In the genomic region with DNA sequence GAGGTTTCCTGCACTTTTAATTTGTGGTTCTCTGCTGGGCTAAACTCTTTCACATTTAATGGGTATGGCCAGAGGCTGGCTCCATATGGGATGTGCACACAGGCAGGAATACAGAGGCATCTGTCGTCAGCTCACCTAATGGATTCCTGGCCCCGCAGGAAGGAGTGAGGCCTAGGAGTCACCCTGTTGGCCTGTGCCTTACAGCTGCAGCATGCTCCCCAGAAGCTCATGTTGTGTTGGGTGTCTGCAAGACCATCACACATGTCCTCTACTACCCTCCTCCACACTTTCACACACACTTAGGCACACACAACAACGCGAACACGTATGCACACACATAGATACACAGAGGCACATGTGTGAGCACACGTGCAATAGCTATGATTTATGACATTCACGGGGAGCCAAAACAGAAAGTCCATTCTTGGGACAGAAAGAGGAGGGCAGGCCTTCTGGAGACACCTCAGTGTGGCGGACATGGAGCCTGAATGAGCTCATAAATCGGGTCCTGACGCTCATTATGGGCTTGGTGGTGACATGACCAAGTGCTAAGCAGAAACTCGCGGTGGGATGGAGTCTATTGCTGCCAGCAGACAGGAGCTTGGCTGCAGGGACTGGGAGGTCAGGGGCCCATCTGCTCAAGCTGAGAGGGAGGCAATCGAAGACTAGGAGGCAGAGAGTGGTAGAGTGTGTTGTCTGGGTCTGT, we compare ENCODE assay signal across 33 mouse cellular contexts. TPM values are rescaled to one million over a fixed set of nuclear protein-coding genes. Genes with fewer than 3 reads are reported as not detected.
A peak's percentile ranks its signal among the peaks of the same experiment; 100 is the strongest.
DNase-seq lines count a peak whose midpoint lies in the region; ATAC-seq and TF ChIP-seq lines count a peak whose summit lies in the region.
"Had no signal": no experiment of that assay in that cellular context is flagged by ENCODE, and none has a peak within 500 bp of the region (broad histone marks: within the 10 kb centered on the region; RNA-seq: fewer than 3 reads in every experiment).

No protein-coding gene starts in this region.

- ATAC-seq in heart, embryonic 12.5 days (ENCODE audit: insufficient number of reproducible peaks, low FRiP score): no peak
- no peak for ATAC-seq in heart, embryonic 11.5 days (replicated peaks; ENCODE audit: insufficient number of reproducible peaks, low FRiP score, low TSS enrichment)
- ATAC-seq in limb, embryonic 12.5 days (ENCODE audit: insufficient number of reproducible peaks, insufficient read depth, low FRiP score, low TSS enrichment, low read depth): peak; percentile 60; the same call in 1 of the 2 replicates
- ATAC-seq in erythroblast, adult 5-6 weeks (replicated peaks; ENCODE audit: low FRiP score, poor library complexity, severe bottlenecking): no peak
- ATAC-seq: inflammation-experienced regulatory T-cells, adult 6 months; midbrain, embryonic 16.5 days had no signal

- H3K36me3 ChIP-seq in heart, embryonic 12.5 days: no peaks in the 10 kb centered on the region
- no peaks in the 10 kb centered on the region for H3K36me3 ChIP-seq in heart, embryonic 11.5 days (ENCODE audit: control insufficient read depth, insufficient read depth, low read length)
- H3K36me3 ChIP-seq in embryonic facial prominence, embryonic 10.5 days (replicated peaks): peaks cover 8% of the 10 kb centered on the region
- peaks cover 8% of the 10 kb centered on the region; the same call in 1 of the 2 replicates for H3K36me3 ChIP-seq in limb, embryonic 12.5 days
- H3K36me3 ChIP-seq: hindbrain, embryonic 12.5 days had no signal

- DNase-seq in brain, embryonic 14.5 days (ENCODE audit: low read depth): peak; percentile 37
- DNase-seq in embryonic facial prominence, embryonic 10.5 days (ENCODE audit: low spot score): no peak
- no peak for DNase-seq in gastrocnemius, postnatal 4 days (ENCODE audit: low spot score in 2 of 2)
- no peak for DNase-seq in adipocyte (ENCODE audit: low spot score)
- DNase-seq: adrenal gland, adult 8-10 months; B cell, adult 2 months; cerebellum, adult 8-10 months; gastrocnemius, adult 2 months; heart, postnatal 10 days; kidney, adult 18-20 months; left cerebral cortex, postnatal 4 days; lung, embryonic 14.5 days had no signal

- no peak overlapping the region for H3K4me3 ChIP-seq in heart, embryonic 12.5 days
- H3K4me3 ChIP-seq in heart, embryonic 11.5 days (ENCODE audit: low read depth, low read length): no peak overlapping the region
- H3K4me3 ChIP-seq in embryonic facial prominence, embryonic 10.5 days: no peak overlapping the region
- no peak overlapping the region for H3K4me3 ChIP-seq in limb, embryonic 12.5 days (replicated peaks)
- H3K4me3 ChIP-seq: gastrocnemius, adult 2 months; hindbrain, embryonic 12.5 days; megakaryocyte, embryonic 14.5 days; myocyte had no signal

- H3K27me3 ChIP-seq in heart, embryonic 12.5 days (replicated peaks): peaks cover 25% of the 10 kb centered on the region
- H3K27me3 ChIP-seq in heart, embryonic 11.5 days (ENCODE audit: control insufficient read depth, insufficient read depth, low read length): peaks cover 8% of the 10 kb centered on the region
- H3K27me3 ChIP-seq in embryonic facial prominence, embryonic 10.5 days (replicated peaks; ENCODE audit: low read depth, poor library complexity, severe bottlenecking): peaks cover 68% of the 10 kb centered on the region
- H3K27me3 ChIP-seq in limb, embryonic 12.5 days: no peaks in the 10 kb centered on the region
- H3K27me3 ChIP-seq: CH12.LX had no signal

- no peak for TF ChIP-seq CTCF in brain, embryonic 14.5 days (IDR thresholded peaks at IDR 0.05; ENCODE audit: borderline replicate concordance, extremely low read depth, insufficient read depth, insufficient read length)

- H3K9ac ChIP-seq in heart, embryonic 12.5 days: no peak overlapping the region
- no peak overlapping the region for H3K9ac ChIP-seq in heart, embryonic 11.5 days (ENCODE audit: low read depth, low read length)
- H3K9ac ChIP-seq in limb, embryonic 12.5 days (replicated peaks): no peak overlapping the region
- H3K9ac ChIP-seq: hindbrain, embryonic 12.5 days; liver, embryonic 14.5 days; lung, embryonic 14.5 days had no signal

- TF ChIP-seq POLR2A in brain, embryonic 14.5 days (IDR thresholded peaks at IDR 0.05; ENCODE audit: borderline replicate concordance, extremely low read depth, insufficient read depth, insufficient read length, poor library complexity, severe bottlenecking): no peak

- peaks cover 37% of the 10 kb centered on the region for H3K4me1 ChIP-seq in heart, embryonic 12.5 days (replicated peaks)
- peaks cover 16% of the 10 kb centered on the region for H3K4me1 ChIP-seq in heart, embryonic 11.5 days (ENCODE audit: control insufficient read depth, insufficient read depth, low read length)
- peaks cover 53% of the 10 kb centered on the region for H3K4me1 ChIP-seq in embryonic facial prominence, embryonic 10.5 days
- peaks cover 51% of the 10 kb centered on the region for H3K4me1 ChIP-seq in limb, embryonic 12.5 days (replicated peaks)
- H3K4me1 ChIP-seq: megakaryocyte, embryonic 14.5 days had no signal

- WGBS in heart, embryonic 12.5 days: 55% methylated on average over 13 of the region's 13 CpGs
- 59% methylated on average over 13 of the region's 13 CpGs for WGBS in heart, embryonic 11.5 days (ENCODE audit: insufficient replicate concordance)
- WGBS in embryonic facial prominence, embryonic 10.5 days: 79% methylated on average over 13 of the region's 13 CpGs
- 23% methylated on average over 13 of the region's 13 CpGs for WGBS in limb, embryonic 12.5 days

- peak overlapping the region; percentile 20; the same call in 1 of the 2 replicates for H3K27ac ChIP-seq in heart, embryonic 12.5 days (ENCODE audit: poor library complexity, severe bottlenecking)
- H3K27ac ChIP-seq in heart, embryonic 11.5 days (ENCODE audit: low read depth, low read length): no peak overlapping the region
- peak overlapping the region; percentile 44; the same call in 1 of the 2 replicates for H3K27ac ChIP-seq in embryonic facial prominence, embryonic 10.5 days (replicated peaks)
- peak overlapping the region; percentile 74 for H3K27ac ChIP-seq in limb, embryonic 12.5 days
- H3K27ac ChIP-seq: gastrocnemius, adult 2 months; kidney, postnatal 0 days; liver, embryonic 14.5 days; stomach, postnatal 0 days had no signal

- no peak overlapping the region for H3K4me2 ChIP-seq in heart, embryonic 12.5 days
- no peak overlapping the region for H3K4me2 ChIP-seq in heart, embryonic 11.5 days
- H3K4me2 ChIP-seq in limb, embryonic 12.5 days: no peak overlapping the region
- H3K4me2 ChIP-seq: hindbrain, embryonic 12.5 days; lung, embryonic 14.5 days had no signal

- no peaks in the 10 kb centered on the region for H3K9me3 ChIP-seq in heart, embryonic 12.5 days (replicated peaks)
- H3K9me3 ChIP-seq in heart, embryonic 11.5 days (replicated peaks; ENCODE audit: control insufficient read depth, low read length): no peaks in the 10 kb centered on the region
- H3K9me3 ChIP-seq in embryonic facial prominence, embryonic 10.5 days: no peaks in the 10 kb centered on the region
- no peaks in the 10 kb centered on the region for H3K9me3 ChIP-seq in limb, embryonic 12.5 days
- H3K9me3 ChIP-seq: hindbrain, embryonic 12.5 days; megakaryocyte, embryonic 14.5 days had no signal

RNA-seq across cellular contexts. Expression of a gene that starts 35.8 kb away (rescaled TPM):
- not detected in 2 replicates for polyA plus RNA-seq in heart, embryonic 12.5 days (2016; fragmentation: Nextera tagmentation; extraction: Ambion mirVana)
- polyA plus RNA-seq in heart, embryonic 11.5 days (2014; fragmentation: Nextera tagmentation; extraction: Ambion mirVana): 0.24 TPM in 1 of 2 replicates, not detected in the other
- polyA plus RNA-seq in brain, embryonic 14.5 days (2012; rRNA removed): not detected in 2 replicates
- polyA plus RNA-seq in embryonic facial prominence, embryonic 10.5 days (2016; fragmentation: Nextera tagmentation; extraction: Ambion mirVana): not detected in 2 replicates
- polyA plus RNA-seq in limb, embryonic 12.5 days (2016; fragmentation: Nextera tagmentation; extraction: Ambion mirVana): 0.33 TPM in 1 of 2 replicates, not detected in the other
- total RNA-seq in gastrocnemius, postnatal 4 days (2021): not detected
- not detected in 2 replicates for total RNA-seq in erythroblast, adult 5-6 weeks (2015; ENCODE audit: low replicate concordance)
- total RNA-seq in erythroblast, adult 5-6 weeks (2017; ENCODE audit: low replicate concordance): not detected in 2 replicates
- total RNA-seq: adrenal gland, adult 8-10 months; CH12.LX; gastrocnemius, adult 2 months; heart, postnatal 10 days; left cerebral cortex, adult 8-10 months; left cerebral cortex, postnatal 4 days; MEL; neutrophil, adult 5-6 weeks had no signal
- polyA plus RNA-seq: forebrain, embryonic 11.5 days; gonadal fat pad, adult 2 months; hindbrain, embryonic 12.5 days; inflammation-experienced regulatory T-cells, adult 6 months; kidney, postnatal 0 days; large intestine, adult 2 months; liver, embryonic 14.5 days; lung, embryonic 14.5 days; midbrain, embryonic 16.5 days; myocyte; small intestine, adult 2 months; stomach, postnatal 0 days; urinary bladder, adult 2 months had no signal
